Mouse (Mus musculus) CH12.LX (cell line): ENCODE data around the gene Pde8a. TPM values are rescaled to one million over a fixed set of nuclear protein-coding genes. Genes with fewer than 3 reads are reported as not detected.

Source experiments
- DNase-seq: peaks from one replicate; pipeline ENCODE4 v3.0.0-alpha.2; 2013; ENCODE audit errors: extremely low read depth
- H3K27ac ChIP-seq: 2 replicates; pipeline ENCODE4 v1.5.1; 2012; ENCODE audit warnings: low read depth, mild to moderate bottlenecking, control low read depth, moderate library complexity; ENCODE audit not compliant: insufficient read depth
- H3K27me3 ChIP-seq: replicated peaks from 2 replicates; pipeline ENCODE3; 2012; ENCODE audit warnings: inconsistent platforms
- H3K36me3 ChIP-seq, 2 experiments: replicated peaks in 1 of 2; 2 replicates each; pipeline versions ENCODE3 to v1.6.1; 2012; ENCODE audit warnings: inconsistent platforms in 1 of 2, low read length in 1 of 2, mild to moderate bottlenecking in 1 of 2, mixed read lengths in 1 of 2, moderate library complexity in 1 of 2; ENCODE audit not compliant: control insufficient read depth in 1 of 2, insufficient read depth in 1 of 2
- H3K4me1 ChIP-seq, 2 experiments: 2 replicates each; pipeline ENCODE4 v1.6.1; 2012; ENCODE audit warnings: inconsistent platforms in 1 of 2, moderate library complexity in 1 of 2; ENCODE audit not compliant: insufficient read depth in 2 of 2, control insufficient read depth in 1 of 2
- H3K4me2 ChIP-seq: 2 replicates; pipeline ENCODE4 v1.6.1; 2012; ENCODE audit warnings: low read depth, mild to moderate bottlenecking, control low read depth; ENCODE audit not compliant: poor library complexity, insufficient read depth, severe bottlenecking
- H3K4me3 ChIP-seq, 3 experiments: fragments of 150-350 bp in 1 of 3; sonication (generic) in 1 of 3; replicated peaks in 1 of 3; 2 replicates each; pipeline versions ENCODE3 to v1.5.1; 2011 to 2012; ENCODE audit warnings: low read depth in 2 of 3, low read length in 2 of 3, mild to moderate bottlenecking in 2 of 3, moderate library complexity in 2 of 3, control low read depth in 1 of 3, improper control_type of control experiment in 1 of 3, inconsistent platforms in 1 of 3, mixed read lengths in 1 of 3; ENCODE audit not compliant: poor library complexity in 1 of 3
- H3K79me2 ChIP-seq: replicated peaks from 2 replicates; pipeline ENCODE4 v1.6.1; 2012; ENCODE audit warnings: mild to moderate bottlenecking, moderate library complexity; ENCODE audit not compliant: control insufficient read depth, poor library complexity, insufficient read depth, severe bottlenecking; ENCODE audit errors: extremely low read depth
- H3K9ac ChIP-seq: 2 replicates; pipeline ENCODE4 v1.6.1; 2012; ENCODE audit warnings: low read depth, mild to moderate bottlenecking, control low read depth, moderate library complexity; ENCODE audit not compliant: insufficient read depth
- H3K9me3 ChIP-seq: replicated peaks from 2 replicates; pipeline ENCODE3; 2012; ENCODE audit warnings: low read length, inconsistent platforms, mixed read lengths
- ETS1 ChIP-seq: conservative IDR thresholded peaks from 2 replicates; pipeline ENCODE4 v1.6.1; 2012; ENCODE audit warnings: low read depth, mild to moderate bottlenecking, inconsistent platforms, low read length, improper control_type of control experiment, moderate library complexity
- GABPA ChIP-seq: IDR thresholded peaks from 2 replicates; pipeline ENCODE4 v1.6.1; 2012; ENCODE audit warnings: low read depth, low read length, improper control_type of control experiment, inconsistent platforms; ENCODE audit not compliant: insufficient replicate concordance
- HCFC1 ChIP-seq: IDR thresholded peaks from 2 replicates; pipeline ENCODE4 v1.6.1; 2012; ENCODE audit warnings: low read depth, mild to moderate bottlenecking, inconsistent platforms, low read length, improper control_type of control experiment
- IRF4 ChIP-seq: IDR thresholded peaks from 2 replicates; pipeline ENCODE4 v1.6.1; 2014; ENCODE audit warnings: low read depth, mild to moderate bottlenecking, inconsistent platforms, low read length, improper control_type of control experiment
- MAFK ChIP-seq: IDR thresholded peaks from 2 replicates; pipeline ENCODE4 v1.6.1; 2011; ENCODE audit warnings: low read length, improper control_type of control experiment; ENCODE audit not compliant: insufficient replicate concordance
- MAX ChIP-seq: IDR thresholded peaks from 2 replicates; pipeline ENCODE4 v1.6.1; 2011; ENCODE audit warnings: low read length, improper control_type of control experiment
- MAZ ChIP-seq: IDR thresholded peaks from 2 replicates; pipeline ENCODE4 v1.6.1; 2012; ENCODE audit warnings: low read depth, mild to moderate bottlenecking, inconsistent platforms, low read length, improper control_type of control experiment, moderate library complexity
- MEF2A ChIP-seq: IDR thresholded peaks from 2 replicates; pipeline ENCODE4 v1.6.1; 2014; ENCODE audit warnings: low read depth, mild to moderate bottlenecking, inconsistent platforms, low read length, improper control_type of control experiment, borderline replicate concordance
- MXI1 ChIP-seq: IDR thresholded peaks from 2 replicates; pipeline ENCODE4 v1.6.1; 2011; ENCODE audit warnings: mild to moderate bottlenecking, low read depth, low read length, improper control_type of control experiment
- MYC ChIP-seq: IDR thresholded peaks from 2 replicates; pipeline ENCODE4 v1.6.1; 2011; ENCODE audit warnings: low read depth, mild to moderate bottlenecking, improper control_type of control experiment, low read length
- NELFE ChIP-seq: IDR thresholded peaks from 2 replicates; pipeline ENCODE4 v1.6.1; 2011; ENCODE audit warnings: low read depth, low read length, improper control_type of control experiment
- POLR2A ChIP-seq: IDR thresholded peaks from 2 replicates; pipeline ENCODE4 v1.6.1; 2011; ENCODE audit warnings: low read depth, mild to moderate bottlenecking, improper control_type of control experiment, low read length
- POLR2AphosphoS2 ChIP-seq: IDR thresholded peaks from 2 replicates; pipeline ENCODE4 v1.6.1; 2011; ENCODE audit warnings: low read depth, low read length, improper control_type of control experiment
- UBTF ChIP-seq: IDR thresholded peaks from 2 replicates; pipeline ENCODE4 v1.6.1; 2012; ENCODE audit warnings: low read depth, mild to moderate bottlenecking, inconsistent platforms, low read length, improper control_type of control experiment, moderate library complexity
- USF1 ChIP-seq: IDR thresholded peaks from 2 replicates; pipeline ENCODE4 v1.6.1; 2014; ENCODE audit warnings: low read depth, mild to moderate bottlenecking, inconsistent platforms, low read length, improper control_type of control experiment
- ZC3H11A ChIP-seq: IDR thresholded peaks from 2 replicates; pipeline ENCODE4 v1.6.1; 2012; ENCODE audit warnings: low read depth, mild to moderate bottlenecking, inconsistent platforms, low read length, improper control_type of control experiment
- dilution Hi-C: fragments of 300-500 bp; cut with MboI; formaldehyde crosslinking; loops from 2 replicates; pipeline ENCODE4 v1.14.3; 2020; ENCODE audit warnings: low sequenced_read_pairs; ENCODE audit not compliant: extremely low pct_unique_long_range_greater_than_20kb, extremely low pct_ligation_motif_present
- in situ Hi-C: fragments of 300-500 bp; cut with MboI; formaldehyde crosslinking; loops from 3 replicates; pipeline ENCODE4 v1.14.3; 2019; ENCODE audit warnings: low sequenced_read_pairs, low pct_ligation_motif_present, low pct_unique_long_range_greater_than_20kb, mixed read lengths
- polyA plus RNA-seq: library from polyadenylated mRNA; unstranded; fragments of >175 nt; gene quantifications from 2 replicates; pipeline ENCODE4 v1.2.1, GENCODE M21; 2012; ENCODE audit warnings: low read depth; ENCODE audit not compliant: insufficient read length
- total RNA-seq, 2 experiments: library from RNA; depleted of rRNA; stranded (reverse); fragments of 300-350 nt in 1 of 2; fragments of >200 nt in 1 of 2; gene quantifications; 2 replicates each; pipeline ENCODE4 v1.2.3; 2012 to 2014

Gene Pde8a
- total and polyA plus RNA-seq, 3 experiments, result 8.3 to 22.7 (median 9.1) TPM

- no peak overlapping the region for H3K4me2 ChIP-seq
- TF ChIP-seq NELFE (no peak), POLR2AphosphoS2 (peak; percentile 5; the same call in 1 of the 2 replicates)
- TF ChIP-seq, all 38 proteins: peak for 1
- in situ Hi-C loops, result no loop called here
- DNase-seq, result no peak
- Histone ChIP-seq H3K4me1 (peaks cover 2 to 29% of the 10 kb centered on the region in 2 experiments; a peak in 2 of 4 replicates), H3K9me3 (no peaks in the 10 kb centered on the region), H3K36me3 (peaks cover 73 to 96% of the 10 kb centered on the region in 2 experiments), H3K27ac (no peak overlapping the region), H3K27me3 (no peaks in the 10 kb centered on the region), H3K79me2 (peaks cover 20% of the 10 kb centered on the region), H3K9ac (no peak overlapping the region), H3K4me3 (no peak overlapping the region)
- dilution Hi-C loops, result no loop called here
Measured at GRCm38 (mm10) chr7:81337785-81338521, 124.6 kb downstream of the Pde8a start.

GRCm38 (mm10) chr7:81338522-81338873 lies 125.1 kb downstream of the Pde8a start:
- peaks cover 25% of the 10 kb centered on the region for H3K79me2 ChIP-seq
- no peak overlapping the region for H3K4me2 ChIP-seq
- dilution Hi-C loops (no loop called here), in situ Hi-C loops (no loop called here)
- no peak for DNase-seq
- H3K4me3 ChIP-seq, result no peak overlapping the region
- peaks cover 73 to 96% of the 10 kb centered on the region in 2 experiments for H3K36me3 ChIP-seq
- no peak for TF ChIP-seq MAFK
- no peak for TF ChIP-seq MXI1
- no peak for TF ChIP-seq USF1
- no peak for TF ChIP-seq MAX
- TF ChIP-seq POLR2A, result no peak
- no peak for TF ChIP-seq MYC
- no peak for TF ChIP-seq IRF4
- TF ChIP-seq ETS1, result no peak
- TF ChIP-seq MAZ, result no peak
- TF ChIP-seq GABPA, result no peak
- no peak for TF ChIP-seq UBTF
- TF ChIP-seq HCFC1, result no peak
- TF ChIP-seq NELFE, result no peak
- no peak for TF ChIP-seq ZC3H11A
- TF ChIP-seq MEF2A, result no peak
- H3K4me1 ChIP-seq, result peaks cover 2 to 29% of the 10 kb centered on the region in 2 experiments; a peak in 2 of 4 replicates
- no peaks in the 10 kb centered on the region for H3K27me3 ChIP-seq
- H3K9ac ChIP-seq, result no peak overlapping the region
- H3K9me3 ChIP-seq, result no peaks in the 10 kb centered on the region
- H3K27ac ChIP-seq, result no peak overlapping the region
